Mouse (Mus musculus) testis, adult 10 weeks (tissue): ENCODE data around the gene Nxf3. TPM values are rescaled to one million over a fixed set of nuclear protein-coding genes. Genes with fewer than 3 reads are reported as not detected.

Source experiments
- polyA plus RNA-seq: library from polyadenylated mRNA; stranded (reverse); fragments of 350-450 nt; fragmentation: Illumina TruSeq; extraction: RNeasy Lipid Tissue Mini Kit (QIAGEN cat#74804); gene quantifications from one replicate; pipeline ENCODE4 v1.2.3, GENCODE M21; 2014; ENCODE audit warnings: low read depth, low replicate concordance

Gene Nxf3
- polyA plus RNA-seq = 151 TPM

DNA sequence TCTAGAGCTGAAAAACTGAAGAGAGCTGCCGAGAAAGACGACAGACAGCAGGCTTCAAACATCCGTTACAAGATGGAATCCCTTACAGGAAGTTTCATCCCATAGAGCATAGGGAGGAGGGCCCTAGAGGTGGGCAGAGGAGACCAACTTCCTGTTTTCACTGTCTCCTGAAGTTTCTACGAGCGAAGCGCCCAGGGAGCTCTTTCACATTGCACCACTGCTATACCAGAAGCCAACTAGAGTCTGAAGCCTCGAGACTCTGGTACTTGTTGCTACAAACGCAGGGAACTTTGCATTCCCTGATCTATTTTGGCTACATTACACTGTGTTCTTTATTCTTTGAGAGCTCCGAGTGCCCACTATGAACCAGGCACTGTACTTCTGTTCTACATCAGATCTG lies at the start of gene Nxf3:
TSS of gene Nxf3 (minus strand) at position 101 of the 400 bp plus-strand sequence.

DNA sequence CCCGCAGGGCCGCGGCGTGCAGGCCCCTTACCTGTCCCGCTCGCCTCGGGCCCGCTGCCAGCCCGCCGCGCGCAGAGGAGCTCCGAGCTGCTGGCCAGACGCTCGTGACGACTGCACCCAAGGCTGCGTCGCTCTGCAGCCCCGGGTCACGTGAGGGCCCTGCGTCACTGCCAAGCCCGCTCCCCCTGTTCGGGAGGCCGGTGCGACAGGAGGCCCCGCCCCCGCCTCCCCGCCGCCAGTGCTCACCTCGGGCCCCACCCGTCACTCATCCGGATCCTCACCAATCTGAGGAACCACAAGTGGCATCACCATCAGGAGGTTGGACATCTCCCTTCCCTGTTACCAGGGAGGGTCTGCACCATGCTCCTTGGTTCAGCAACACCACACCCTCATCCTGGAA lies 17.0 kb downstream of the Nxf3 start, which contains the start of gene Bex2:
TSS of gene Bex2 (minus strand) at position 217 of the 400 bp plus-strand sequence.

DNA sequence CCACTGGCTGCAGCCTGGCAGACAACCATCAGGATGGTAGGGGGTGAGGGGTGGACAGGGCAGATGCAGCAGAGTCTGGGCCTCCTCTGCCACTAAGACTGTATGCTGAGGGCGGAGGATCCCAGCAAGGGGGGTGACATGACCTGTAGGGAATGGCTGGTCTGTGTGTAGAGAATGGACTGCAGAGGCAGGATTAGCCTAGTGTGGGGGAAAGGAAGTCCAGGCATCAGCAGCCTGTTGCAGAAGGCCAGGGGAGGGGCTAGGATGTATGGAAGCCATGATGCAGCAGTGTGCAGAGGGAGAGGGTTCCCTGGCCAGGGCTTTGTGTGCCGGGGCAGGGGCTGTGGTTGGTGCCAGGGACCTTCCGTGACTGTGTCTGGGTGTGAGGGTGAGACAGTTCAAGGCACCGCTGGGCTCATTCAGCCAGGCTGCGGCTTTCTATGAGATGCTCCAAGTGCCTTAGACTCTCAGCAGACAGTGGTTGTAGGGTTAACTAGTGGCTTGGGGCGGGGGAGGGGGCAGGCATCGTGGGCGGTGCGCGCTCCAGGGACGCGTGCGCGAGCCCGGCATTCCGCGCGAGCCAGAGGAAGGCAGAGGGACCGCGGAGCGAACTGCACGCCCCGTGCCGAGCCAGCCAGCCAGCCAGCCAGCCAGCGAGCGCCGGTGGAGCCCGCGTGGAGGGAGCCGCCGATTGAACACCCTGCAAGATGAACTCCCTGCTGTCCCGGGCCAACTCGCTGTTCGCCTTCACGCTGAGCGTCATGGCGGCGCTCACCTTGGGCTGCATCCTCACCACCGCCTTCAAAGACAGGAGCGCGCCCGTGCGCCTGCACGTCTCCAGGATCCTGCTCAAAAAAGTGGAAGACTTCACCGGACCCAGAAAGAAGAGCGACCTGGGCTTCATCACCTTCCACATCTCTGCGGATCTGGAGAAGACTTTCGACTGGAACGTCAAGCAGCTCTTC lies 52.0 kb downstream of the Nxf3 start, which contains the start of gene Arxes1:
TSS of gene Arxes1 (plus strand) at position 569 of the 965 bp plus-strand sequence.

Other genes with a start within 250 kb of the Nxf3 start
- 27.8 TPM for gene Gprasp2, start 246.2 kb downstream of the Nxf3 start, polyA plus RNA-seq
- 24.8 TPM for gene Arxes2, start 91.4 kb downstream of the Nxf3 start, polyA plus RNA-seq
- gene Arxes1, start 51.9 kb downstream of the Nxf3 start, polyA plus RNA-seq = 1.3 TPM
- gene Bex2, start 17.0 kb downstream of the Nxf3 start, polyA plus RNA-seq = 2.3 TPM
- gene Bex4, start 53.7 kb upstream of the Nxf3 start, polyA plus RNA-seq = 69.4 TPM
- gene Tceal8, start 87.1 kb upstream of the Nxf3 start, polyA plus RNA-seq = 39.1 TPM
- gene Tceal5, start 118.6 kb upstream of the Nxf3 start, polyA plus RNA-seq = not detected
- gene Tceal7, start 129.5 kb upstream of the Nxf3 start, polyA plus RNA-seq = not detected
- 1.3 TPM for gene Bex1, start 130.3 kb upstream of the Nxf3 start, polyA plus RNA-seq
- 97.0 TPM for gene Tceal9, start 159.8 kb upstream of the Nxf3 start, polyA plus RNA-seq
- gene Bex3, start 185.0 kb upstream of the Nxf3 start, polyA plus RNA-seq = 8.1 TPM